Mouse (Mus musculus): ENCODE measurements at regions not wholly inside any gene's neighbourhood (a gene's known extent, or its start where the extent isn't known, plus 50 kb on each side); places are given as distances from the start of the nearest gene placed in this dataset.

DNA sequence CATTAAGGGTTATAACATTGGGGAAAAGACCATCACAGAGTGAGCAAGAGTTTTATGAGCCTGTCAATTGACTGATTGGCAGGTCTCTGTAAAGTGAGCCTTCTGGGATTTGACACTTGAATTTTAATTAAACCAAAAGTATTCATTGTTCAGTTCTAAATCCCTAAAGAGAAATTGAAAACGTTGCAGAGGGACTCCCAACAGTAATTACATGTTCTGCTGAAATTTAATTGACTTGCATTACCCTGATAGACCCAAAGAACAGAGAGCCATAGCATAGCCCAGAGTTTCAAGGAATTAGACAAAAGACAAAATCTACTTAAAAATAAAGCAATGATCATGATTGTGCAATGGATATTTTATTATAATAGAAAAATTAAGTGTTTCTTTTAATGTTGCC, 444.2 kb downstream of the Trim52 start:
- TF ChIP-seq CTCF (IDR thresholded peaks at IDR 0.05; ENCODE audit: borderline replicate concordance, insufficient read depth, low read depth, low read length) (no peak), POLR2A (IDR thresholded peaks at IDR 0.05; ENCODE audit: borderline replicate concordance, insufficient read depth, low read length) (no peak)

All from cerebellum, adult 2 months (tissue).